Mouse (Mus musculus) lung, postnatal 0 days (tissue): ENCODE measurements at regions not wholly inside any gene's neighbourhood (a gene's known extent, or its start where the extent isn't known, plus 50 kb on each side); places are given as distances from the start of the nearest gene placed in this dataset.

Experiments
- CTCF ChIP-seq: IDR thresholded peaks from 2 replicates; pipeline ENCODE4 v1.5.1; 2016; ENCODE audit warnings: antibody characterized with exemption, mild to moderate bottlenecking
- EP300 ChIP-seq: IDR thresholded peaks from 2 replicates; pipeline ENCODE4 v1.6.1; 2016; ENCODE audit warnings: antibody characterized with exemption, mild to moderate bottlenecking, control low read depth

DNA sequence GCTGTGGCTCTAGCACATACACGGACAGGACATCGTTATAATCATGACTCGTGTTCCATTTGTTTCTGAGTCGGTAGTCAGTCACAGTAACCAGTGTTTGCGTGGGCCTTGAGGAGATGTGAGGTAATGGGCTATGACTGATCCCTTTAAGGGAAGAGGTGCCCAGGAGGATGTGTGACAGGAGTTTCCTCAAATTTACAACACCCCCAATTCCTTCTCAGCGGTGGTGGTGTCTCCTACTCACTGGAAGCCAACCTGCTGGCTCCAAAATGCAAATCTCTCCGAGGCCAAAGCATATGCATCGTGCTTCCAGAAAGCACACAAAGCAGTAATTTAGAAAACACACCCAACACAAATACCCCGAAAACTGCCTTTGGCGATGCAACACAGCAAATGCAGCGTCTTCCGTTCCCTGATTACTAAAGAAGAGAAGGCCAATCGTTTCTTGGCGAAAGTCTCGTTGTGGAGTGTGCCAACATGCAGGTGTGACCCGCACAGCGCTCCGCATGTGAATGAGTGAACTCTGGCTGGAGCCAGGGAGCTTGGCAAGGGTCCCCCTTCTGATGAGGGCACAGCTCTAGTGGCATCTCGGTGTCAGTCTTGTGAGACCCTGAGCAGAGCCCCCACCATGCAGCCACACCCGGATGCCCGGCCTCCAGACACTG, 151.5 kb upstream of the Kazn start:
- TF ChIP-seq CTCF (no peak), EP300 (no peak)
